Mouse (Mus musculus): ENCODE results near the gene Ppcdc. TPM values are rescaled to one million over a fixed set of nuclear protein-coding genes. Genes with fewer than 3 reads are reported as not detected.

Gene Ppcdc
- 26.1 and 28.1 TPM in 2 replicates for polyA plus RNA-seq (2015; fragmentation: Nextera tagmentation; extraction: Ambion mirVana)

GRCm38 (mm10) chr9:57439522-57440295 lies at the start of gene Ppcdc:
Gene Ppcdc (minus strand): TSS chr9:57440124.
- 0 out of 2 replicates have a peak, but pooled peaks cover 4% of the 10 kb centered on the region for H3K36me3 ChIP-seq
- H3K4me3 ChIP-seq (replicated peaks), result peak within 1 kb of the TSS; percentile 56
- H3K27me3 ChIP-seq, result no peaks in the 10 kb centered on the region
- H3K4me2 ChIP-seq (replicated peaks), result peak within 1 kb of the TSS; percentile 60
- peak; percentile 96 for ATAC-seq (ENCODE audit: insufficient number of reproducible peaks, low FRiP score, low TSS enrichment, low read depth)
- peak within 1 kb of the TSS; percentile 85 for H3K27ac ChIP-seq (replicated peaks)
- H3K9ac ChIP-seq, result peak within 1 kb of the TSS; percentile 43
- 0 out of 2 replicates have a peak, but pooled peaks cover 6% of the 10 kb centered on the region for H3K4me1 ChIP-seq
- no peaks in the 10 kb centered on the region for H3K9me3 ChIP-seq (replicated peaks)
- WGBS, result 2% methylated on average over 32 of the region's 32 CpGs

- 72% methylated on average over 7 of the region's 7 CpGs for WGBS
Observed at GRCm38 (mm10) chr9:57487807-57488206, 47.9 kb upstream of the Ppcdc start.

GRCm38 (mm10) chr9:57485774-57486173 lies 45.9 kb upstream of the Ppcdc start:
- H3K27ac ChIP-seq (replicated peaks), result no peak overlapping the region
- H3K4me1 ChIP-seq, result no peaks in the 10 kb centered on the region
- no peak overlapping the region for H3K4me3 ChIP-seq (replicated peaks)
- no peak for ATAC-seq (ENCODE audit: insufficient number of reproducible peaks, low FRiP score, low TSS enrichment, low read depth)
- H3K27me3 ChIP-seq, result no peaks in the 10 kb centered on the region
- no peaks in the 10 kb centered on the region for H3K36me3 ChIP-seq
- 13% methylated on average over 7 of the region's 7 CpGs for WGBS
- no peak overlapping the region for H3K4me2 ChIP-seq (replicated peaks)
- no peak overlapping the region for H3K9ac ChIP-seq
- H3K9me3 ChIP-seq (replicated peaks), result no peaks in the 10 kb centered on the region

More at GRCm38 (mm10) chr9:57487807-57488206, 47.9 kb upstream of the Ppcdc start:
- H3K4me2 ChIP-seq (replicated peaks), result no peak overlapping the region
- no peaks in the 10 kb centered on the region for H3K36me3 ChIP-seq
- ATAC-seq (ENCODE audit: insufficient number of reproducible peaks, low FRiP score, low TSS enrichment, low read depth), result no peak
- no peak overlapping the region for H3K9ac ChIP-seq
- no peaks in the 10 kb centered on the region for H3K4me1 ChIP-seq
- no peak overlapping the region for H3K4me3 ChIP-seq (replicated peaks)
- no peaks in the 10 kb centered on the region for H3K9me3 ChIP-seq (replicated peaks)
- H3K27me3 ChIP-seq, result no peaks in the 10 kb centered on the region
- H3K27ac ChIP-seq (replicated peaks), result no peak overlapping the region

GRCm38 (mm10) chr9:57468914-57469313 lies 29.0 kb upstream of the Ppcdc start:
- H3K27ac ChIP-seq (replicated peaks), result no peak overlapping the region
- WGBS, result 48% methylated on average over 4 of the region's 4 CpGs
- H3K36me3 ChIP-seq, result no peaks in the 10 kb centered on the region
- H3K4me3 ChIP-seq (replicated peaks), result no peak overlapping the region
- H3K4me2 ChIP-seq (replicated peaks), result no peak overlapping the region
- no peaks in the 10 kb centered on the region for H3K9me3 ChIP-seq (replicated peaks)
- peaks cover 15% of the 10 kb centered on the region for H3K4me1 ChIP-seq
- no peaks in the 10 kb centered on the region for H3K27me3 ChIP-seq
- no peak overlapping the region for H3K9ac ChIP-seq
- ATAC-seq (ENCODE audit: insufficient number of reproducible peaks, low FRiP score, low TSS enrichment, low read depth), result no peak

GRCm38 (mm10) chr9:57467896-57468549 lies 28.1 kb upstream of the Ppcdc start, which contains the start of gene Scamp5:
Gene Scamp5 (minus strand): TSS chr9:57468060.
- no peak within 1 kb of the TSS for H3K27ac ChIP-seq (replicated peaks)
- peak within 1 kb of the TSS; percentile 66 for H3K9ac ChIP-seq
- H3K4me2 ChIP-seq (replicated peaks), result peak within 1 kb of the TSS; percentile 88
- peaks cover 15% of the 10 kb centered on the region for H3K4me1 ChIP-seq
- H3K4me3 ChIP-seq (replicated peaks), result peak within 1 kb of the TSS; percentile 73
- ATAC-seq (ENCODE audit: insufficient number of reproducible peaks, low FRiP score, low TSS enrichment, low read depth), result peak; percentile 92
- H3K9me3 ChIP-seq (replicated peaks), result no peaks in the 10 kb centered on the region
- no peaks in the 10 kb centered on the region for H3K36me3 ChIP-seq
- no peaks in the 10 kb centered on the region for H3K27me3 ChIP-seq
- 2% methylated on average over 48 of the region's 48 CpGs for WGBS

- Histone ChIP-seq H3K4me2 (replicated peaks) (peak overlapping the region; percentile 88), H3K4me3 (replicated peaks) (peak overlapping the region; percentile 73), H3K9me3 (replicated peaks) (no peaks in the 10 kb centered on the region), H3K36me3 (no peaks in the 10 kb centered on the region), H3K9ac (peak overlapping the region; percentile 66), H3K4me1 (peaks cover 15% of the 10 kb centered on the region), H3K27ac (replicated peaks) (no peak overlapping the region), H3K27me3 (no peaks in the 10 kb centered on the region)
- ATAC-seq (ENCODE audit: insufficient number of reproducible peaks, low FRiP score, low TSS enrichment, low read depth), result peak; percentile 3; the same call in 1 of the 2 replicates
- WGBS, result 2% methylated on average over 18 of the region's 18 CpGs
Observed at GRCm38 (mm10) chr9:57467271-57467771, 27.4 kb upstream of the Ppcdc start.

- no peak overlapping the region for H3K4me3 ChIP-seq (replicated peaks)
- no peak overlapping the region for H3K4me2 ChIP-seq (replicated peaks)
- ATAC-seq (ENCODE audit: insufficient number of reproducible peaks, low FRiP score, low TSS enrichment, low read depth), result no peak
- H3K9me3 ChIP-seq (replicated peaks), result no peaks in the 10 kb centered on the region
- no peak overlapping the region for H3K9ac ChIP-seq
- whole genome bisulfite sequencing, result 47% methylated on average over 3 of the region's 3 CpGs
- peaks cover 15% of the 10 kb centered on the region for H3K4me1 ChIP-seq
- no peaks in the 10 kb centered on the region for H3K27me3 ChIP-seq
- no peak overlapping the region for H3K27ac ChIP-seq (replicated peaks)
- H3K36me3 ChIP-seq, result no peaks in the 10 kb centered on the region
Observed at GRCm38 (mm10) chr9:57466101-57466500, 26.2 kb upstream of the Ppcdc start.

- Histone ChIP-seq H3K9me3 (replicated peaks) (no peaks in the 10 kb centered on the region), H3K27me3 (no peaks in the 10 kb centered on the region), H3K4me1 (peaks cover 11% of the 10 kb centered on the region), H3K4me3 (replicated peaks) (no peak overlapping the region), H3K36me3 (no peaks in the 10 kb centered on the region), H3K9ac (no peak overlapping the region), H3K27ac (replicated peaks) (no peak overlapping the region), H3K4me2 (replicated peaks) (no peak overlapping the region)
- 73% methylated on average over 6 of the region's 6 CpGs for WGBS
- ATAC-seq (ENCODE audit: insufficient number of reproducible peaks, low FRiP score, low TSS enrichment, low read depth), result no peak
Observed at GRCm38 (mm10) chr9:57462866-57463265, 22.9 kb upstream of the Ppcdc start.

- no peak for ATAC-seq (ENCODE audit: insufficient number of reproducible peaks, low FRiP score, low TSS enrichment, low read depth)
- Histone ChIP-seq H3K36me3 (no peaks in the 10 kb centered on the region), H3K4me2 (replicated peaks) (no peak overlapping the region), H3K27ac (replicated peaks) (no peak overlapping the region), H3K9me3 (replicated peaks) (no peaks in the 10 kb centered on the region), H3K9ac (no peak overlapping the region), H3K4me1 (no peaks in the 10 kb centered on the region), H3K4me3 (replicated peaks) (no peak overlapping the region), H3K27me3 (no peaks in the 10 kb centered on the region)
- 96% methylated on average over 2 of the region's 2 CpGs for WGBS
Observed at GRCm38 (mm10) chr9:57459707-57460106, 19.8 kb upstream of the Ppcdc start.

GRCm38 (mm10) chr9:57453516-57453915 lies 13.6 kb upstream of the Ppcdc start:
- Histone ChIP-seq H3K9me3 (replicated peaks) (no peaks in the 10 kb centered on the region), H3K4me2 (replicated peaks) (no peak overlapping the region), H3K9ac (no peak overlapping the region), H3K27me3 (no peaks in the 10 kb centered on the region), H3K4me1 (no peaks in the 10 kb centered on the region), H3K4me3 (replicated peaks) (no peak overlapping the region), H3K36me3 (peaks cover 10% of the 10 kb centered on the region), H3K27ac (replicated peaks) (no peak overlapping the region)
- 84% methylated on average over 4 of the region's 4 CpGs for WGBS
- ATAC-seq (ENCODE audit: insufficient number of reproducible peaks, low FRiP score, low TSS enrichment, low read depth), result no peak

- peaks cover 13% of the 10 kb centered on the region for H3K36me3 ChIP-seq
- no peak overlapping the region for H3K27ac ChIP-seq (replicated peaks)
- 81% methylated on average over 8 of the region's 8 CpGs for WGBS
- no peak for ATAC-seq (ENCODE audit: insufficient number of reproducible peaks, low FRiP score, low TSS enrichment, low read depth)
- H3K4me1 ChIP-seq, result no peaks in the 10 kb centered on the region
- no peak overlapping the region for H3K4me2 ChIP-seq (replicated peaks)
- no peak overlapping the region for H3K4me3 ChIP-seq (replicated peaks)
- H3K9me3 ChIP-seq (replicated peaks), result no peaks in the 10 kb centered on the region
- H3K27me3 ChIP-seq, result no peaks in the 10 kb centered on the region
- H3K9ac ChIP-seq, result no peak overlapping the region
Observed at GRCm38 (mm10) chr9:57452624-57453462, 12.9 kb upstream of the Ppcdc start.
